Mouse (Mus musculus) bone marrow macrophage, adult 2 months (primary cell): ENCODE measurements around the gene Cpm. TPM values are rescaled to one million over a fixed set of nuclear protein-coding genes. Genes with fewer than 3 reads are reported as not detected.
A peak's percentile ranks its signal among the peaks of the same experiment; 100 is the strongest.

Experiments
- H3K27ac ChIP-seq: 2 replicates; pipeline ENCODE4 v1.5.1; 2012; ENCODE audit warnings: low read depth, low read length; ENCODE audit not compliant: insufficient read depth
- H3K4me1 ChIP-seq: 2 replicates; pipeline ENCODE4 v1.6.1; 2012; ENCODE audit warnings: low read length; ENCODE audit not compliant: control insufficient read depth, insufficient read depth
- H3K4me3 ChIP-seq: 2 replicates; pipeline ENCODE4 v1.5.1; 2012; ENCODE audit warnings: mild to moderate bottlenecking, low read length, moderate library complexity; ENCODE audit not compliant: insufficient read depth
- CTCF ChIP-seq: IDR thresholded peaks from 2 replicates; pipeline ENCODE4 v1.5.1; 2012; ENCODE audit warnings: low read depth, mild to moderate bottlenecking, low read length, moderate library complexity
- POLR2A ChIP-seq: IDR thresholded peaks from 2 replicates; pipeline ENCODE4 v1.6.1; 2012; ENCODE audit warnings: mild to moderate bottlenecking, low read depth, low read length, borderline replicate concordance
- polyA plus RNA-seq: library from polyadenylated mRNA; stranded (reverse); fragments of >200 nt; gene quantifications from 2 replicates; pipeline ENCODE4 v1.2.4, GENCODE M21; 2012; ENCODE audit not compliant: missing spikeins, insufficient read depth, insufficient read length

Gene Cpm
- polyA plus RNA-seq, 1 experiment: not detected

GRCm38 (mm10) chr10:117628363-117629168 is 734 bp upstream of the Cpm start:
- TF ChIP-seq POLR2A (no peak), CTCF (no peak)
- peak overlapping the region; percentile 51 for H3K4me3 ChIP-seq

GRCm38 (mm10) chr10:117630176-117630575 is 876 bp downstream of the Cpm start:
- no peak for TF ChIP-seq POLR2A
- no peak for TF ChIP-seq CTCF
- Histone ChIP-seq H3K27ac (no peak overlapping the region), H3K4me1 (no peaks in the 10 kb centered on the region), H3K4me3 (no peak overlapping the region)

More at GRCm38 (mm10) chr10:117628363-117629168, 734 bp upstream of the Cpm start:
- Histone ChIP-seq H3K4me1 (no peaks in the 10 kb centered on the region), H3K27ac (no peak overlapping the region)

GRCm38 (mm10) chr10:117630810-117631209 is 1.5 kb downstream of the Cpm start:
- H3K4me3 ChIP-seq: no peak overlapping the region
- no peak overlapping the region for H3K27ac ChIP-seq
- H3K4me1 ChIP-seq: no peaks in the 10 kb centered on the region
- TF ChIP-seq CTCF (no peak), POLR2A (no peak)

- TF ChIP-seq CTCF: no peak
- TF ChIP-seq POLR2A: no peak
- Histone ChIP-seq H3K4me3 (no peak overlapping the region), H3K27ac (no peak overlapping the region), H3K4me1 (no peaks in the 10 kb centered on the region)
Observed at GRCm38 (mm10) chr10:117631562-117632259, 2.4 kb downstream of the Cpm start.

GRCm38 (mm10) chr10:117632394-117632793 is 3.1 kb downstream of the Cpm start:
- no peak overlapping the region for H3K27ac ChIP-seq
- no peak overlapping the region for H3K4me3 ChIP-seq
- TF ChIP-seq CTCF (no peak), POLR2A (no peak)
- no peaks in the 10 kb centered on the region for H3K4me1 ChIP-seq

- Histone ChIP-seq H3K4me3 (no peak overlapping the region), H3K27ac (no peak overlapping the region), H3K4me1 (no peaks in the 10 kb centered on the region)
- TF ChIP-seq CTCF (no peak), POLR2A (no peak)
Observed at GRCm38 (mm10) chr10:117633564-117634208, 4.4 kb downstream of the Cpm start.

- H3K4me3 ChIP-seq: no peak overlapping the region
- TF ChIP-seq CTCF (no peak), POLR2A (no peak)
- no peak overlapping the region for H3K27ac ChIP-seq
- no peaks in the 10 kb centered on the region for H3K4me1 ChIP-seq
Observed at GRCm38 (mm10) chr10:117634323-117635030, 5.2 kb downstream of the Cpm start.

- TF ChIP-seq CTCF (no peak), POLR2A (no peak)
- Histone ChIP-seq H3K4me1 (no peaks in the 10 kb centered on the region), H3K4me3 (no peak overlapping the region), H3K27ac (no peak overlapping the region)
Observed at GRCm38 (mm10) chr10:117635078-117635771, 5.9 kb downstream of the Cpm start.
